Mouse (Mus musculus) C2C12 (cell line): ENCODE results near the gene Cdipt.
A peak's percentile ranks its signal among the peaks of the same experiment; 100 is the strongest.

Experiments
- CEBPB ChIP-seq: IDR thresholded peaks from one replicate; pipeline ENCODE4 v1.6.1; 2011; ENCODE audit warnings: low read depth, mild to moderate bottlenecking, control low read depth, moderate library complexity
- CTCF ChIP-seq: IDR thresholded peaks from one replicate; pipeline ENCODE4 v1.5.1; 2011; ENCODE audit not compliant: control insufficient read depth, insufficient read depth, insufficient read length
- MAX ChIP-seq: IDR thresholded peaks from one replicate; pipeline ENCODE4 v1.6.1; 2011; ENCODE audit warnings: mild to moderate bottlenecking, control low read depth
- MYOD1 ChIP-seq: IDR thresholded peaks from one replicate; pipeline ENCODE4 v1.6.1; 2011; ENCODE audit warnings: low read depth; ENCODE audit not compliant: control insufficient read depth, insufficient read length
- MYOG ChIP-seq: IDR thresholded peaks from one replicate; pipeline ENCODE4 v1.6.1; 2011; ENCODE audit not compliant: control insufficient read depth, insufficient read length; ENCODE audit errors: extremely low read depth
- USF1 ChIP-seq: IDR thresholded peaks from one replicate; pipeline ENCODE4 v1.6.1; 2011; ENCODE audit warnings: low read depth, mild to moderate bottlenecking, control low read depth, moderate library complexity

DNA sequence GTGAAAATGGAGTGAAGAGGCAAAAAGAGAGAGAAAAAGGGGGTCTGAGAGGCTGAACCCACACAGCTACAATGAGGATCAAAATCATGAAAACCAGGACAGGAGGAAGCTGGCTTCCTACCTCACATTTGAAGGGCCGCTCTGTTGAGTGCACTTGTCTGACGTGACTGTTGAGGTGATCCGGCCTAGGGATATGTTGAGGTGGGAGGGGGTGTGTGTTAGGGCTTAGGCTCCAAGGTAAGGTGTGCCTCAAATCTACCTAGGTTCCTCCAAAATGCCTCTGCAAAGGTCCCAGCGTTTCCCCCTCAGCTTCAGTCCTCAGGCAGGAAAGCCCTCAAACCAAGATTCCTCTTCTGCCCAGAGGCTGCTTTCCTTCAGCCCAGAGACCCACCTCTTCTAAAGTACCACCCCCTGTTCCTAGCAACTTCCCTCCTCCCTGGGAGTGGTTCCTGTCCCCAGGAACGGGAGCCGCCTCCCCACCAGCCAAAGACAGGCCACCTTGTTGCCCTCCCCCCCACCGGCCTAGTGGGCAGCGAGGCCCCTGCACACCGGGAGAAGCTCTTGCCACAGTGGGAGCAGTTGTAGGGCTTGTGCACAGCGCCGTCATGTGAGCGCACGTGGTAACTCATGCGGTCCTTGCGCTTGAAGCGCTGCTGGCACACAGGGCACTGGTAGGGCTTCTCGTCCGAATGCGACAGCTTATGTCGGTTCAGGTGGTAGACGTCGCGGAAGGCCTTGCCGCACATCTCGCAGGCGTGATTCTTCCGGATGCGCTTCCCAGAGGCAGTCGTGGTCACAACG lies 49.2 kb downstream of the Cdipt start:
- TF ChIP-seq USF1 (peak; percentile 25), MAX (peak; percentile 84), CTCF (peak; percentile 82), MYOG (no peak), CEBPB (no peak), MYOD1 (no peak)
